Mouse (Mus musculus) ES-Bruce4 (cell line): ENCODE data around the gene Phf13. TPM values are rescaled to one million over a fixed set of nuclear protein-coding genes. Genes with fewer than 3 reads are reported as not detected.
A peak's percentile ranks its signal among the peaks of the same experiment; 100 is the strongest.

ENCODE experiments used
- H3K27ac ChIP-seq: 2 replicates; pipeline ENCODE4 v1.5.1; 2012; ENCODE audit warnings: low read length, inconsistent platforms; ENCODE audit not compliant: insufficient read depth
- H3K27me3 ChIP-seq: 2 replicates; pipeline ENCODE4 v1.6.1; 2012; ENCODE audit warnings: mild to moderate bottlenecking, low read length, inconsistent platforms; ENCODE audit not compliant: control insufficient read depth, poor library complexity, insufficient read depth, severe bottlenecking
- H3K36me3 ChIP-seq: 2 replicates; pipeline ENCODE4 v1.6.1; 2012; ENCODE audit warnings: inconsistent platforms, mild to moderate bottlenecking, low read length, moderate library complexity; ENCODE audit not compliant: control insufficient read depth, poor library complexity, insufficient read depth, severe bottlenecking
- H3K4me1 ChIP-seq: one replicate; pipeline ENCODE4 v1.8.1; 2011; ENCODE audit warnings: low read length; ENCODE audit not compliant: control insufficient read depth, insufficient read depth
- H3K4me3 ChIP-seq: 2 replicates; pipeline ENCODE4 v1.5.1; 2011; ENCODE audit warnings: low read depth, mild to moderate bottlenecking, low read length
- H3K9ac ChIP-seq: 2 replicates; pipeline ENCODE4 v1.6.1; 2012; ENCODE audit warnings: low read depth, mild to moderate bottlenecking, inconsistent platforms; ENCODE audit not compliant: poor library complexity, severe bottlenecking
- H3K9me3 ChIP-seq: replicated peaks from 2 replicates; pipeline ENCODE4 v1.6.1; 2012; ENCODE audit warnings: mild to moderate bottlenecking, low read length, inconsistent platforms; ENCODE audit not compliant: control insufficient read depth, poor library complexity, insufficient read depth, severe bottlenecking
- CTCF ChIP-seq: IDR thresholded peaks from one replicate; pipeline ENCODE4 v1.8.1; 2011; ENCODE audit warnings: low read depth, low read length
- EP300 ChIP-seq: IDR thresholded peaks from 2 replicates; pipeline ENCODE4 v1.6.1; 2011; ENCODE audit warnings: low read depth, low read length; ENCODE audit not compliant: insufficient read depth
- POLR2A ChIP-seq: IDR thresholded peaks from one replicate; pipeline ENCODE4 v1.8.1; 2011; ENCODE audit warnings: low read length; ENCODE audit not compliant: insufficient read depth
- polyA plus RNA-seq: library from polyadenylated mRNA; stranded (reverse); fragments of >200 nt; gene quantifications from 2 replicates; pipeline ENCODE4 v1.2.4, GENCODE M21; 2011; ENCODE audit warnings: low read depth; ENCODE audit not compliant: missing spikeins, insufficient read depth, insufficient read length

Gene Phf13
- polyA plus RNA-seq, 1 experiment: 49.7 TPM

- TF ChIP-seq EP300: no peak
- TF ChIP-seq CTCF: no peak
- TF ChIP-seq POLR2A: no peak
- Histone ChIP-seq H3K27me3 (no peaks in the 10 kb centered on the region), H3K27ac (peak overlapping the region; percentile 20; the same call in 1 of the 2 replicates), H3K9me3 (no peaks in the 10 kb centered on the region), H3K36me3 (peaks cover 22% of the 10 kb centered on the region), H3K4me3 (peak overlapping the region; percentile 14), H3K4me1 (peaks cover 8% of the 10 kb centered on the region), H3K9ac (peak overlapping the region; percentile 78; the same call in 1 of the 2 replicates)
Observed at GRCm38 (mm10) chr4:151989110-151989488, 7.0 kb downstream of the Phf13 start.

- H3K4me3 ChIP-seq: peak within 1 kb of the TSS; percentile 86
- H3K9me3 ChIP-seq: no peaks in the 10 kb centered on the region
- peaks cover 22% of the 10 kb centered on the region for H3K36me3 ChIP-seq
- H3K27me3 ChIP-seq: no peaks in the 10 kb centered on the region
- TF ChIP-seq POLR2A (no peak), CTCF (no peak), EP300 (no peak)
- peak within 1 kb of the TSS; percentile 78 for H3K9ac ChIP-seq
- H3K4me1 ChIP-seq: peaks cover 11% of the 10 kb centered on the region
- H3K27ac ChIP-seq: peak within 1 kb of the TSS; percentile 20; the same call in 1 of the 2 replicates
Observed at GRCm38 (mm10) chr4:151988342-151989109, 7.5 kb downstream of the Phf13 start, which contains the start of gene Thap3. Gene Thap3 (minus strand): TSS chr4:151988997.

- peak overlapping the region; percentile 86 for H3K4me3 ChIP-seq
- TF ChIP-seq POLR2A (no peak), EP300 (no peak), CTCF (no peak)
- H3K4me1 ChIP-seq: peaks cover 11% of the 10 kb centered on the region
- H3K9ac ChIP-seq: peak overlapping the region; percentile 78
- peaks cover 18% of the 10 kb centered on the region for H3K36me3 ChIP-seq
- no peaks in the 10 kb centered on the region for H3K27me3 ChIP-seq
- H3K27ac ChIP-seq: no peak overlapping the region
- H3K9me3 ChIP-seq: no peaks in the 10 kb centered on the region
Observed at GRCm38 (mm10) chr4:151988014-151988341, 8.1 kb downstream of the Phf13 start.

- 0 out of 2 replicates have a peak, but pooled peaks have one; percentile 1 for TF ChIP-seq EP300
- no peak for TF ChIP-seq CTCF
- TF ChIP-seq POLR2A: no peak
Observed at GRCm38 (mm10) chr4:151986650-151987049, 9.4 kb downstream of the Phf13 start.

GRCm38 (mm10) chr4:151985886-151986285, 10.2 kb downstream of the Phf13 start:
- Histone ChIP-seq H3K4me3 (peak overlapping the region; percentile 26), H3K9ac (no peak overlapping the region), H3K27ac (peak overlapping the region; percentile 68), H3K27me3 (no peaks in the 10 kb centered on the region), H3K4me1 (peaks cover 11% of the 10 kb centered on the region), H3K36me3 (peaks cover 5% of the 10 kb centered on the region), H3K9me3 (no peaks in the 10 kb centered on the region)
- TF ChIP-seq EP300 (no peak), POLR2A (no peak), CTCF (no peak)

More at GRCm38 (mm10) chr4:151986650-151987049, 9.4 kb downstream of the Phf13 start:
- H3K9ac ChIP-seq: no peak overlapping the region
- H3K27me3 ChIP-seq: no peaks in the 10 kb centered on the region
- peaks cover 11% of the 10 kb centered on the region for H3K36me3 ChIP-seq
- H3K9me3 ChIP-seq: no peaks in the 10 kb centered on the region
- H3K27ac ChIP-seq: peak overlapping the region; percentile 68
- peaks cover 11% of the 10 kb centered on the region for H3K4me1 ChIP-seq
- peak overlapping the region; percentile 29 for H3K4me3 ChIP-seq

- peaks cover 17% of the 10 kb centered on the region for H3K36me3 ChIP-seq
- H3K4me3 ChIP-seq: peak overlapping the region; percentile 13
- H3K27ac ChIP-seq: no peak overlapping the region
Observed at GRCm38 (mm10) chr4:151983560-151983959, 12.5 kb downstream of the Phf13 start.

More at GRCm38 (mm10) chr4:151983560-151983959, 12.5 kb downstream of the Phf13 start:
- peak overlapping the region; percentile 15; the same call in 1 of the 2 replicates for H3K9ac ChIP-seq
- H3K4me1 ChIP-seq: peaks cover 7% of the 10 kb centered on the region
- no peaks in the 10 kb centered on the region for H3K27me3 ChIP-seq
- TF ChIP-seq EP300 (no peak), POLR2A (no peak), CTCF (no peak)
- H3K9me3 ChIP-seq: no peaks in the 10 kb centered on the region
